Mouse (Mus musculus): ENCODE results near the gene Ticrr. TPM values are rescaled to one million over a fixed set of nuclear protein-coding genes. Genes with fewer than 3 reads are reported as not detected.
A peak's percentile ranks its signal among the peaks of the same experiment; 100 is the strongest.

The Ticrr gene
- total RNA-seq (2015) (22.4 and 22.8 TPM in 2 replicates), total RNA-seq (2017) (12.4 and 21.5 TPM in 2 replicates)

GRCm38 (mm10) chr7:79659578-79660290 is at the start of gene Ticrr:
Gene Ticrr (plus strand): TSS chr7:79660196.
- peak; percentile 99 for ATAC-seq (ENCODE audit: poor library complexity, severe bottlenecking)

- ATAC-seq (ENCODE audit: poor library complexity, severe bottlenecking): no peak
Observed at GRCm38 (mm10) chr7:79611901-79612300, 48.1 kb upstream of the Ticrr start.

- peak; percentile 63 for ATAC-seq (ENCODE audit: poor library complexity, severe bottlenecking)
Observed at GRCm38 (mm10) chr7:79612783-79613182, 47.2 kb upstream of the Ticrr start.

- no peak for ATAC-seq (ENCODE audit: poor library complexity, severe bottlenecking)
Observed at GRCm38 (mm10) chr7:79613314-79613713, 46.7 kb upstream of the Ticrr start.

- ATAC-seq (ENCODE audit: poor library complexity, severe bottlenecking): no peak
Observed at GRCm38 (mm10) chr7:79615008-79615407, 45.0 kb upstream of the Ticrr start.

- ATAC-seq (ENCODE audit: poor library complexity, severe bottlenecking): no peak
Observed at GRCm38 (mm10) chr7:79615941-79616340, 44.1 kb upstream of the Ticrr start.

GRCm38 (mm10) chr7:79617418-79617817 is 42.6 kb upstream of the Ticrr start, which contains the start of gene Rhcg:
Gene Rhcg (minus strand): TSS chr7:79617657.
- ATAC-seq (ENCODE audit: poor library complexity, severe bottlenecking): no peak

GRCm38 (mm10) chr7:79619493-79619892 is 40.5 kb upstream of the Ticrr start:
- no peak for ATAC-seq (ENCODE audit: poor library complexity, severe bottlenecking)

- no peak for ATAC-seq (ENCODE audit: poor library complexity, severe bottlenecking)
Observed at GRCm38 (mm10) chr7:79623086-79623485, 36.9 kb upstream of the Ticrr start.

GRCm38 (mm10) chr7:79626170-79626569 is 33.8 kb upstream of the Ticrr start:
- ATAC-seq (ENCODE audit: poor library complexity, severe bottlenecking): no peak

GRCm38 (mm10) chr7:79628271-79628913 is 31.6 kb upstream of the Ticrr start:
- ATAC-seq (ENCODE audit: poor library complexity, severe bottlenecking): no peak

- no peak for ATAC-seq (ENCODE audit: poor library complexity, severe bottlenecking)
Observed at GRCm38 (mm10) chr7:79631773-79632348, 28.1 kb upstream of the Ticrr start.

GRCm38 (mm10) chr7:79647233-79647632 is 12.8 kb upstream of the Ticrr start:
- ATAC-seq (ENCODE audit: poor library complexity, severe bottlenecking): no peak

GRCm38 (mm10) chr7:79649005-79649404 is 11.0 kb upstream of the Ticrr start:
- ATAC-seq (ENCODE audit: poor library complexity, severe bottlenecking): peak; percentile 70

- ATAC-seq (ENCODE audit: poor library complexity, severe bottlenecking): no peak
Observed at GRCm38 (mm10) chr7:79654185-79654584, 5.8 kb upstream of the Ticrr start.

- ATAC-seq (ENCODE audit: poor library complexity, severe bottlenecking): no peak
Observed at GRCm38 (mm10) chr7:79654586-79654985, 5.4 kb upstream of the Ticrr start.

GRCm38 (mm10) chr7:79660291-79661150 is 525 bp downstream of the Ticrr start:
- ATAC-seq (ENCODE audit: poor library complexity, severe bottlenecking): no peak

GRCm38 (mm10) chr7:79661253-79661890 is 1.4 kb downstream of the Ticrr start:
- ATAC-seq (ENCODE audit: poor library complexity, severe bottlenecking): no peak

- ATAC-seq (ENCODE audit: poor library complexity, severe bottlenecking): no peak
Observed at GRCm38 (mm10) chr7:79666690-79667089, 6.7 kb downstream of the Ticrr start.

- no peak for ATAC-seq (ENCODE audit: poor library complexity, severe bottlenecking)
Observed at GRCm38 (mm10) chr7:79670900-79671604, 11.1 kb downstream of the Ticrr start.
